Mouse (Mus musculus) liver, adult 2 months (tissue): ENCODE results near the gene Lexm.

Experiments
- CTCF ChIP-seq: fragments of 200-500 bp; IDR thresholded peaks from 2 replicates; pipeline ENCODE4 v1.5.1; 2011; ENCODE audit warnings: low read depth, low read length, control low read depth
- POLR2A ChIP-seq: fragments of 200-500 bp; IDR thresholded peaks from 2 replicates; pipeline ENCODE4 v1.6.1; 2011; ENCODE audit warnings: low read length, control low read depth; ENCODE audit not compliant: insufficient read depth; ENCODE audit errors: extremely low read depth

GRCm38 (mm10) chr4:106597741-106598140, 19.3 kb downstream of the Lexm start:
- TF ChIP-seq CTCF (no peak), POLR2A (no peak)
